Mouse (Mus musculus): Measurements from ENCODE around the gene Degs2.

Degs2 gene

GRCm38 (mm10) chr12:108699576-108699975 lies 2.5 kb downstream of the Degs2 start:
- DNase-seq = no peak

GRCm38 (mm10) chr12:108698697-108699471 lies 3.2 kb downstream of the Degs2 start:
- no peak for DNase-seq

GRCm38 (mm10) chr12:108694223-108694622 lies 7.9 kb downstream of the Degs2 start:
- no peak for DNase-seq

- no peak for DNase-seq
Observed at GRCm38 (mm10) chr12:108693592-108693991, 8.5 kb downstream of the Degs2 start.

GRCm38 (mm10) chr12:108690529-108690928 lies 11.6 kb downstream of the Degs2 start:
- no peak for DNase-seq

GRCm38 (mm10) chr12:108689167-108689566 lies 12.9 kb downstream of the Degs2 start:
- no peak for DNase-seq

- DNase-seq = no peak
Observed at GRCm38 (mm10) chr12:108686926-108687325, 15.2 kb downstream of the Degs2 start.

GRCm38 (mm10) chr12:108686463-108686862 lies 15.7 kb downstream of the Degs2 start:
- DNase-seq = no peak

GRCm38 (mm10) chr12:108682240-108683023 lies 19.7 kb downstream of the Degs2 start:
- no peak for DNase-seq

- no peak for DNase-seq
Observed at GRCm38 (mm10) chr12:108680861-108681260, 21.3 kb downstream of the Degs2 start.

- no peak for DNase-seq
Observed at GRCm38 (mm10) chr12:108678366-108678765, 23.7 kb downstream of the Degs2 start.

- no peak for DNase-seq
Observed at GRCm38 (mm10) chr12:108677116-108677515, 25.0 kb downstream of the Degs2 start.

GRCm38 (mm10) chr12:108675614-108676401 lies 26.3 kb downstream of the Degs2 start:
- DNase-seq = no peak

- DNase-seq = no peak
Observed at GRCm38 (mm10) chr12:108674916-108675315, 27.2 kb downstream of the Degs2 start.

- peak; percentile 51 to 54 for DNase-seq
Observed at GRCm38 (mm10) chr12:108674502-108674901, 27.6 kb downstream of the Degs2 start.

- peak; percentile 46 to 47 for DNase-seq
Observed at GRCm38 (mm10) chr12:108673546-108673945, 28.6 kb downstream of the Degs2 start.

- DNase-seq = no peak
Observed at GRCm38 (mm10) chr12:108672908-108673307, 29.2 kb downstream of the Degs2 start.

GRCm38 (mm10) chr12:108671541-108671940 lies 30.6 kb downstream of the Degs2 start:
- no peak for DNase-seq

- peak; percentile 29 to 38 for DNase-seq
Observed at GRCm38 (mm10) chr12:108668606-108669235, 33.4 kb downstream of the Degs2 start.

GRCm38 (mm10) chr12:108657350-108657749 lies 44.8 kb downstream of the Degs2 start:
- DNase-seq = peak; percentile 43 to 45

- no peak for DNase-seq
Observed at GRCm38 (mm10) chr12:108653358-108654335, 48.5 kb downstream of the Degs2 start.

Measured in cerebellum, postnatal 36 days (tissue).